Mouse (Mus musculus) brain, embryonic 18.5 days (tissue): ENCODE measurements around the gene Rfk.

Source experiments
- DNase-seq: peaks from one replicate; pipeline ENCODE4 v3.0.0-alpha.2; 2012; ENCODE audit warnings: low read depth, low spot score

Rfk gene

DNA sequence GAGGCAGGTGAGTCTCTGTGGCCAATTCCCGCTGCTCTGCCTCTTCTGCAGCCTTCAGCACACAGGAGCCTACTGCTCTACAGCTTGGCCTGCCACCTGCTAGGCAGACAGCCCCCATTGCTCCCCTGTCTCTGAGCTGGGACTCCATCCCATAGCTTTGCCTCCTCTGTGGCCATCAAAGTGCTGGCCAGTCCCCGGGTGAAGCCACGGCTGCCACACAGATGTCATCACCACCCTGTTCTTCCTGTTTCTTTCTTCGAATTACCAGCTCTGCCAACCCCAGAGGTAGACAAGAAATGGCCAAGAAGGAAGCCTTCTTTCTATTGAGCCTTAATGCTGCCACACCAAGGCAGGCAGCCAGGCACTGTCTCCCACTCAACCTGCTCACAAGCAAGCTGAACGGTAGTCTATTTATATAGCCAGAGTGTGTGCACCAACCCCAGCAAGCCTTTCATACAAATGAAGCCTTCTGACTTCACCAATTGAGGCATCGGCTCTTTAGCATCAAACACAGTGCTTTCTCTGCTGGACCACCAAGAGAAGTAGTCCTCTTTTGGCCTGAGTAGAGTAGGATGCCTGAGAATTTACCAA lies 10.9 kb upstream of the Rfk start:
- no peak for DNase-seq

DNA sequence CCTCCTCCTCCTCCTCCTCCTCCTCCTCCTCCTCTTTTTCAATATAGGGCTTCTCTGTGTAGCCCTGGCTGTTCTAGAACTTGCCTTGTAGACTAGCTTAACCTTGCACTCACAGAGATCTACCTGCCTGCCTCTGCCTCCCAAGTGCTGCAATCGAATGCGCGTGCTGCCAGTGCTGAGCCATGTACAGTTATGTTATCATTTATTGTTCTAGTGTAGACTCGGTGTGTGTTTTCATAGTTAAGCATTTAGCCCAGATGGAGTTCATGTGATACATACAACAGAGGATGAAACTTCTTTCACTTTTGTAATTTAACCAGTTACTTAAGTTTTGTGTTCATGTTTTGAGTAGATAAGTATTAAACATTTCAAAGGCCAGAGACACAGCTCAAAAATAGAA lies 8.8 kb upstream of the Rfk start:
- DNase-seq: no peak

DNA sequence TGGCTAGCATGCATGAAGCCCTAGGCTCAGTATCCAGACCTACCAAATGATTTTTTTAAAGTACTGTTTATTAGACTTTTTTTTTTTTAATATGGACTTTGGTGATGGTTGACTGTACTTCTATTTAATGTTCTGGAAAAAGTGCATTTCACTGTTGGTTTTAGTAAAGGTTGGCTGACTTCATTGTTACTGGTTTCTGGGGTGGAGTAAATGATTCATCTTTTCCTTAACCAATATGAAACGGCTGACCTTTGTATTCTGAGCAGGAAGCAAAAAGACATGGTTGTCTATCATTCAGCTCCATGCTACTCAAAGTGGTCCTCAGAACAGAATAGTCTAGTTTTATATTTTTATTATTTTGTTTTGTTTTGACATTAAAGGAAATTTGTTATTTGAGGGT lies 8.4 kb upstream of the Rfk start:
- no peak for DNase-seq

DNA sequence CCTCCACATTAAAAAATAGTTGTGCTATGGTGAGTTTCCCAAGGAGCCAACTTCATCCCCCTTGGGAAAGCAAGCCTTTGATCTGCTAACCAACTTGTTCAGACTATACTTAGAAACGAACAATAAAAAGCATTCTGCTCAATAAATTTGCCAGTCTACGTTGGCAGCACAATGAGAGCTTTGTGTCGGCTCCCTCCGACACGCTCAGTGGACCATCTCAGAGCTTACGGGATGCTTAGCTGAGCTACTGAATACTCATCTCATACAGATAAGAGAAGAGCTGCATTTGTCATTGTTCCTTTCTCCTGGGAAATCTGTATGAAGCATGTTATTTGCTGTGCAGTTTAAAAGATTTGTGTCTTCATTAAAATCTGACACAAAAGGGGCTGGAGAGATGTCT lies 7.4 kb upstream of the Rfk start:
- no peak for DNase-seq

DNA sequence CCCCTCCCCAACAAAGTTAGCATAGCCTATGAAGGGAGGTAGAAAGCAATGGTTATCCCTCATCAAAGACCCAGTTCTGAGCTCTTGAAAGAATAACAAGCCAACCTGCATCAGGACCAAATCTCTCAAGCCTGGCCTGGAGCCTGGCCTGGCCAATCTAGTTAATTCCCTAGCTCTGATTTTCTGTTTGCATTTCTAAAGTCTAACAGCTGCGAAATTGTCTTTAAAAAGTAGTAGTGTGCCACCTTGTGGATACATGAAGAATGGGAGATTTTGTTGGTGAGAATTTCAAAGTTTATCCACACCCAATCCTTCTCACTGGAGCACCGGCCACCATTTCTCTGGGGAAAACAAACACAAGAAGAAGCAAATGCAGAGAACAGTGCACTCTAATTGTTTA lies 5.4 kb upstream of the Rfk start:
- no peak for DNase-seq

DNA sequence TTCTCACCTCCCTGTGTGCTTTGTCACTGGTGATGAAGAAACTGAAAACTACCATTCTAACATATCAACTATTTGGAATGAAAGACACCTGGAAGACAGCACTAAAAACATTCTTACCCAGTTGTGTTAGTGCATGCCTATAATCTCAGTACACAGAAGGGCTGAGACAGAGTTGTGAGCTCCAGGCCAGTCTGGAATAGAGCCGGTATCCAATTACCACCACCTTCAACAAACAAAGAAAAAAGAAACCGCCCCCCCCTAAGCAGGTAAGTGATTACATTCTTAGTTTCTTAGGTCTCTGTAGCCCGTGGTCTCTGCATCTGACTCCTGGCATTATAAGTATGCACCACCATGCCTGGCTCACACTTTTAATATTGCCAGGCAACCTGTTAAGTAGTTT lies 977 bp upstream of the Rfk start:
- no peak for DNase-seq

DNA sequence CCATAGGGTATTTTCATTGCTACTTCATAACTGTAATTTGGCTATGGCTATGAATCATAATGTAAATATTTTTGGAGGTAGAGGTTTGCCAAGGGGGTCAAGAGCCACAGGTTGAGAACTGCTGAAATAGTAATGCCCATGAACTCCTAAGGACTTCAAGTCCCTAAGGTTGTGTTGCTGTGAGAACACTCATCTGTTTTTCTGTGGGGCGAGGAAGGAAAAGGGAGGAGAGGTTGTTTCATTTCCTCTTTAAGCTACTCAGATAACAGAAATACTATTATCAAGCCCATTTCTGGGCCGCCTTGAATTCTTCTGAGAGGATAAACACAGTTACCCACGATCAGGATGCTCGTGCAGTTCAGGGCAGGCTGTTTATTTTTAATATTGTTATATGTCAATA lies 3.0 kb downstream of the Rfk start:
- no peak for DNase-seq

DNA sequence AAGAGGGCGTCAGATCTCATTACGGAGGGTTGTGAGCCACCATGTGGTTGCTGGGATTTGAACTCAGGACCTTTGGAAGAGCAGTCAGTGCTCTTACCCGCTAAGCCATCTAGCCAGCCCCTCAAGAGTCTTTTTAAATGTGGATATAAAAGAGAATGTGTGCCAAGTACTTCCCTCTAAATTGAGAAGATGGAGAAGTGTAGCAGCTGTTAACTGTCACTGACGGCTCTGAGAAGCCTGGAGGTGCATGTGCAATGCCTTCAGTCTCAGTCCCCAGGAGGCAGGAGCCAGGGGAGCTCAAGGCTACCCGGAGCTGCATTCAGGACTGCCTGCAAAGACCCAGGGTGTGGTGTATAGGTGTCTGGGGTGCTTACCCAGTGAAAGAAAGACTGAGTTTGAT lies 4.1 kb downstream of the Rfk start:
- DNase-seq: no peak

DNA sequence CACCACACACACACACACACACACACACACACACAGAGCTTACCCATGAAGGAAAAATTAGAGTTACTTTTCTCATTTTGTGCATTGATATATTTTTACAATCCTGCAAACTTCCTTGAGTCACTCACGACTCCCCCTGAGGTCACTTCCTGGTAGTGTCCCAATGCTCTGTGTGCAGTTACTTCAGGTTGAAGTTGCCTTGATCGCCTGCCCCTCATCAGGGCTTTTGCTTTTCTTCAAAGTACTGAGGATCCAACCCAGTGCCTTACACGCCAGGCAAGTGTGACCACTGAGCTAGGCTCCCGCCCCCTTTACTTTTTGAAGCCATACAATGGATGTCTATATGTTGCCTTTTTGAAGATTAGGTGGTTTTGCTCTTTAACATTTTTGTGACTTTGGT lies 6.1 kb downstream of the Rfk start:
- no peak for DNase-seq

DNA sequence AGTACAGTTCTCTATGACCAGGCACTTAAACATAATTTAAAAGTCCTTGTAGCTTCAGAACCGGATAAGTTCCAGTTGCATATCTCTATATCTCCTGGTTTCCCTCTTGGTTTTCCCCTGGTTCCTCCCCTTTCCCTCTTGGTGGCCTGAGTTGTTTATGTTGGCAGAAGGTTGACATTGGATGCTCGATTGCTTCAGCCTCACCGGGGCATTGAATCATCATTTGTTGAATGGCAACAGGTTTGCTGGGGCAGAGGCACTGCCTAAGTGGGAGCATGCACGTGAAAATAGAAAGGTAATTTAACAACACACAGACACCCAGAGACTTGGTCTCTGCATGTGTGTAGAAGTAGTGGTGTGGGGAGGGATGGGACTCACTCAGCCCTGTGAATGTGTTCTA lies 6.7 kb downstream of the Rfk start:
- DNase-seq: no peak

DNA sequence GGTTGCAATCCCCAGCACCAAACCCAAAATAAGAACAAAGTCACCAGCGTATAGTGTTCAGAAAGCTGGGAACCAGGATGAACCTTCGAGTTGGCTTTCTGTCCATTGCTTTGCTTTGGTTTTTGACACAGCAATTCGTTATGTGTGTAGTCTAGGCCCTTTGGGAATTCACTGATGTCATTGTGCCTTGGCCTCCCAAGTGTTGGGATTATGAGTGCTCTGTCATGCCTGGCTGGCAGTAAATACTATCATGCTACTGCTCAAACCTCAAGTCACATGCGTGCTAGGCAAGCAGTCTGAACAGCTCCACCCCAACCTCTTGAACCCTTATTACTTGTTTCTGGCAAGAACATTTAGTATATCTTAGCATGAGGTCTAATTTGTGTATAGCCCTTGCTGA lies 9.3 kb downstream of the Rfk start:
- no peak for DNase-seq

DNA sequence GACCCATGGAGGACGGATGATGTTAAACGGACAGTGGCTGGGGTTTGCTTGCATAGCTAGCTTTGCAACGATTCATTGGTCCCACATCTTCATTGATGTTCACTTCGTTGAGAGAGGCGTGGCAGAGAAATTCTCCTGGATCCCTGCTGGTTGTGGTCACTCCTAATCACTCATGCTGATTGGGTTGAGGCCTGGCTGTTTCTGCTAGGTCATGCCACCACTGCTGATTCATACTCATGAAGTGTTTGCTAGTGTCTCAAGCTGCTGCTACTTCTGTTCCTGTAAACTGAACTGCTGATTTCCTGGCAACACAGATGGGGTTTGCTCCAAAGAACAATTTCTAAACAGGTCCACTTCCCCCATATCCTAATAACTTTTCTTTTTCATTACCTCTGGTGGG lies 13.0 kb downstream of the Rfk start:
- no peak for DNase-seq

DNA sequence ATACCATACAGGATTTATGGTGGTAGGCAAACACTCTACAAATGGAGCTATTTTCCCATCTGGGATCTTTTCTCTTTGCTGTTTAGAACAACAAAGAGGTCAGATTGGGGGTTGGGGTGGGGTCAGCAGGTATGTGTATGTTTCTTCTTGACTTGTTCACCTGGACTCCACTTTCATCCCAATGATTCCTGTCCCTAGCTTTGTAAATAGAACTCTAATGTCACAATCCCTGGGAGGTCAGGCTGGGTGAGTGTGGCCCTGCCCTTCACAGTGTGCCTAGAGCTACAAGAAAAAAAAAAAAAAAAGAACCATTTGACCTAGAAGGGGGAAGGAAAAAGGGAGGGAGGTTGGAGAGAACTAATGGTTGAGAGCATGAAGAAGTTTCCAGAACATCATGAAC lies 14.7 kb downstream of the Rfk start:
- no peak for DNase-seq

DNA sequence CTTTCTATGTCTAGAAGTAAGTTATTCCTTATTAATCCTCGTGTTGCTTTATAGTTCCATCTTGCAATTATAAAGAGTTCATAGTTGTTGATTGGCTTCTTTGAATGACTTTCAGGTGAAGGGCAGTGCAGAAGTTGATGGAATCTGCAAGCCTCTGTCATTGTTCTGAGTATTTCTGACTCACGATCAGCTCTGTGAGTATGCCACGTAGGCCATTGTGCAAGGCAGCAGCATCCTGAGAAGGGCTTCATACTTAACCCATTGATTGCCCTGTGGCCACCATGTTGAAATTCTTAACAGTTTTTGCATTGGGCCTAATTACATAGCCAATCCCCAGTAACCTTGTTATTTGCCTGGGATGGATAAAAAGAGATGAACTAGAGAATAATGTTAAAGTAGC lies 15.5 kb downstream of the Rfk start:
- DNase-seq: no peak

DNA sequence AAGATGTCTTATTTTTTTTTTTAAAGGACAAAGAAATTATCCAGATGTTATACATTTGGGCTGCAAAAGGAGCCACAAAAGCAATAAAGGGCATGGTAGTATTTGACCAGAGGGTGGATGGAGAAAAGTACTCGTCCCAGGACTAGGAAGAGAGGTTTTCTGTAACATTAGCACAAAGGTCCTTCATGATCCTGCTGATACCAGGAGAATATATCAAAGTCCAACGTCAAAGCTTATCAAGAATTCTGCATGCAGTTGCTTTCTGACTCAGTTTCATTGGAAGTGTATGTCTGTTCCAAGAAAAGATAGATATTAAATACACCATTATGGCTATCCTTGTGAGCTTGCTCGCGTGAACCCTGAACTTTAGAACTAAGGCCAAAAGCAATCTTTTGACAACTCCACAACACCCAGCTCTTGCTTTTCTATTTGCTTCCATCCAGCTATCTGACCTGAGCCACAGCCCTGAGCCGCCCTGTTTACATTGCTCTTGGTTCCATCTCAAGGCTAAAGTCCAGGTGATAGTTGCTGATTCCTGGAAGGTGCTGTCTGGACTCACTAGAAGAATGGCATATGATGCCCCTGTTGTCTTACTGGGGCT lies 16.7 kb downstream of the Rfk start:
- no peak for DNase-seq

DNA sequence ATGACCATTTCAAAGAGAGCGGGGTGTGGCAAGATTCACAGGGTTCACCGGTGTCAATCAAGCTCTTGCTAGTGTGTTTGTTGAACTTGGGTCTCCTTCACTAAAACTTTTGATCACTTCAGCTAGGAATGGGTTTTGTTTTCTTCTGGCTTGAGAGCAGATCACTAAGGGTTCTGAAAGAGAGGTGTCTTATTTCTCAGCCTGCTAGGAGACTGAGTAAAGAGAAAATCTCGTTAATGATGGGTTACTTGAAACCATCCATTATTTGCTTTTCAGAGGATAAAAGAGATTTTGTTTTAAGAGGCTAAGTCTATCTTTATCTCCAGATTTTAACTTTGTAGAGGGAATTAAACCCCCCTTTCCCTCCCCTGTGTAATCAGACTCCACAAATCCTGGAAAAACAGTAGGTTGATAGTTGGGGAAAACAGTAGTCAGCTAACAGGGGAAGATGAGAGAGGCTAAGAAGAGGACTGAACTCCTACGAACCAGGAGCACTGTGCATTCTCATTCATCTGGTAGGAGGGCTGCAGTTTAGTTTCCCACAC lies 19.1 kb downstream of the Rfk start:
- DNase-seq: no peak

DNA sequence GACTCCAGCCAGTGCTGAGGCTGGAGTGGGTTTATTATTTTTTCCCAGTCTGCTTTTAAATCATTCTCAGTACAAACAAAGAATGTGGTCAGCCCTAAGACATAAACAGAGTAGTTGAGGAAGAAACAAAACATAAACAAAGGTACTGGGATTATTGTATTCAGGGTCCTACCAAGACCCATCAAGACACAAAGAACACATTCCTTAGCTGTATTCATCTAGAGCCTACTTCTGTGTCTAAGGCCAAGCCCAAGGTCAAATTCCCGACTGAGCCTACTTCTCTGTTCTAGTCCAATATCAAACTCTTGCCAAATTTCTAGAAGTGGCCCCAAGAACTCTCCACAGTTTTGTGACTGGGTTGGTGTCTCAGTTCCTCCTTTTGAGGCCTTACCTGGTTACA lies 24.0 kb downstream of the Rfk start:
- no peak for DNase-seq

DNA sequence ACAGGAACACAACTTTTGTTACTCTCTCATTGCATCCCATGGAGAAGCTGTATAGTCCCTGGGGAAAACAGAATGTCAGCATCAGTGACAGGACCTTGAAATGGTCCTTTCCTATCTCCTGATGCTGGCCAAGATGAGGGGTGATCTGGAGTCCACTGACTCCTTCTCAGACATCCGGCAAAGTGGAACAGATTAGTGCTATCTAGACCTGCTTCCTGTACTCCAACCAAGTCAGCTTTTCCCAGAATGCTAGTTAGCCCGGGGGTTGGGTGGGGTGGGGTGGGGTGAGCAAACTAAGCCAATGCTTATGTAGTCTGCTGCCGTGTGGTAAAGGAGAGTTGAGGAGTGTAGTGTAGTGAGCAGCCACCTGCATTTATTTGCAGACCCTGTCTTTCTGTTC lies 29.5 kb downstream of the Rfk start:
- no peak for DNase-seq

DNA sequence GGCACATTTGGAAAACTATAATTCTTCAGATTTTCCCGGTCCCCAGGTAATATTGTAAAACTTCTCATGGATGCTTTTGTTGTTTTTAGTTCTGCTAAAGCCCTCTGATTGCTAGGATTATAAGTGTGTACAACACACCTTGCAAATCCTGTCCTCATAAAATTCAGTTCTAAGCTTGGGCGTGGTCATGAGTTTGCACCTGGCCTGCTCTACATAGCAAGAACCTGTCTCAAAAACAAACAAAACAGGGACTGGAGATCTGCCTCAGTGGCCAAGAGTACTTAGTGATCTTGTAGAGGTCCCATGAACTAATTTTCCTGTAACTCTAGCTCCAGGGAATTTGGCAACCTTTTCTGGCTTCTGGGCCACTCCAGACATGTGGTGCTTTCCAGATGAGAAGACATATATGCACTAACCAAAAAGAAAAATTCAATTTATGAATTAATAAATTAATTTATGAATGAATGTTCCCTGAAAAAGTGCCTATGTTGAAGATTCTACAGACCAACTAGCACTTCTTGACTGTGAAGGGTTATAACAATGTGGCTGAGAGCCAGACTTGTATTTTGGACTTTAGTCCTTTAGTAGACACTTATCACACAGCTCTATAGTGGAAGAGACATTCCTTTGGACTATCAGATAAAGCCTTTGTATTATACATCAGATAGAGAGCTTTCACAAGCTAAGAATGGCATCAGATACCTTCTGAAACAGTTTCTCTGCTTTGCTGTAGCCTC lies 34.1 kb downstream of the Rfk start:
- no peak for DNase-seq

DNA sequence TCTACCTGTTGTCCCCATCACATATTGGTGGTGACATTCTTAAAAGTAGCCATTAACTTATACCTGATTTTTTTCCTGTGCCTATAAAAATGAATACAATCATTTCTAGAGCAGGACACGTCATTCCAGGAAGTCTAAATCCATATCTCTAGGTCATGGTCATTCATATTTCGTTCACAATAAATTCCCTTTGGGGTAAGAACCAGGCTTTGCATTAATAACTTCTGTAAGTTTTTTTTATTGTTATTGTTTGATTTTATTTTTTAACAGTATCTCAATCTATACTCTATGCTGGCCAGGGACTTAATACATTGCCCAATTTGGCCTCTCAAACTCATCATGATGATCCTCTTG lies 34.7 kb downstream of the Rfk start:
- DNase-seq: no peak

DNA sequence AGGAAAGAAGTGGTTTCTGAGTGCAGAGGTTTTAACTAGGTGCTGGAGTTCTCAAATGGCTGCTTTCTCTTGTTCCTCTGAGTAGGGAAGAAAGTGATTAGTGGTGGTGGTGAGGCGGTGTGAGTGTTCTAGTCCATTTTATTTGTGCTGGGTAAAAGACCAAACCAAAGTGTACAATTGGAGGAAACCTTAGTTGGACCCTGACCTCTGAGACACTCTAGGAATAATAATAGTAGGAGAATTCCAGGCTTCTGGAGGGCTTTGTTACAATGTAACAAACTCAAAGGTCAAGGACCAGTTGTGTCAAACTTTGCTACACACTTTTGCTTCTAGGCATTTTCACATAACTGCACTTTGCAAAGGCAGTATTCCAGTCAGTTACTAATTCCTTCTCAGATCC lies 42.8 kb downstream of the Rfk start:
- DNase-seq: no peak

DNA sequence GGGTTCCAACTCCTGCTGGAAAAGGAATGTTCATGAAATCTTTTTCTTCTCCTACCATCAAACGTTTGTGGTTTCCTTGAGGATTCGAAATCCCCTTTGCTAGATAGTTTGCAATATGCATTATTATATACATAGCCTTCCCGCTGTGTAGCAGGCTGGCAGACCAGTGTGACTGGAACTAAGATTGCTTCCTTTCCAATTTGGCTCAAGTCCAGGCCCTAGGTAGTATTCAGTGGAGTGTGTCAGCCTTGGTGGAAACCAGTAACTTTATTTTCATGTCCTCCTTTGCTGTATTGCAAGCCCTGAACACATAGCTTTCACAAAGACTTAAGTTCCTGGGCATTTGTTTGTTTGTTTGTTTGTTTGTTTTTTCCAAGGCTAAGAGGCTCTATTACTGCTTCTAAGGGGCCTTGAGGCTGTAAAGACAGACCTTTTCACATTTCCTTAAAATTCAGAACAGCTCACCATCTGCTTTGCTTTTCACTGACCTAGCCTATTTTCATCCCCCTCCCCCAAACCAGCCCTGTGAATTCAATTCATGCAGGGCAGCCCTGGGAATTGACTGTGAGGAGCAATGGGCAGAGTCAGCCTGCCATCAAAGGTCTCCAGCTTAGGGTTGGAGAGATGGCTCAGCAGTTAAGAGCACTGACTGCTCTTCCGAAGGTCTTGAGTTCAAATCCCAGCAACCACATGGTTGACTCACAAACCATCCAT lies 45.8 kb downstream of the Rfk start:
- DNase-seq: no peak

DNA sequence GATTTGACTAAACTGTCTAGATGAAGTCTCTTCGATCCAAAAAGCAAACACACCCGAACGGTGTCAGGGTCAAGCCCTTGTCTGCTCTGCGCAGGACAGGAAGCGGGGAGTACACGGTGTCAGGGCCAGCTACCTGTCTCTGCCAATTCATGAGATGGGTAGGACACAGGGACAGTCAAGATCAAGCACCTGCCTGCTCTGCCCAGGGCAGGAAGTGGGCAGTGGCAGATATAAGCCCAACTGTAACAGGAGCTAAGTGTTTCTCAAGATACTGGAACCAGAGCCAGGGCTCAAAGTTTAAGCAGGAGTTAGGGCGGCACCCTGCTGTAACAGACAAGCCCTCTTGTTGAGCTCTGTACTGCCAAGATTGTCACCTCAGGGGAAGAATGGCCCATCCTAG lies 49.7 kb downstream of the Rfk start:
- no peak for DNase-seq
